Mouse (Mus musculus) neural tube, embryonic 13.5 days (tissue): ENCODE results near the gene Cacna1c. TPM values are rescaled to one million over a fixed set of nuclear protein-coding genes. Genes with fewer than 3 reads are reported as not detected.

Experiments
- ATAC-seq: fragments of 200-750 bp; cut with Nextera tagmentation; 2 replicates; pipeline ENCODE4 v1.8.0; 2017; ENCODE audit warnings: low read depth, mild to moderate bottlenecking, moderate TSS enrichment, moderate library complexity
- H3K27ac ChIP-seq: fragments of 300-500 bp; sonication (generic); replicated peaks from 2 replicates; pipeline ENCODE4 v1.5.1; 2015; ENCODE audit warnings: moderate library complexity, mild to moderate bottlenecking, inconsistent platforms
- H3K27me3 ChIP-seq: fragments of 300-500 bp; sonication (generic); 2 replicates; pipeline ENCODE4 v1.6.1; 2015; ENCODE audit warnings: mild to moderate bottlenecking, inconsistent platforms
- H3K36me3 ChIP-seq: fragments of 300-500 bp; sonication (generic); 2 replicates; pipeline ENCODE4 v1.6.1; 2015; ENCODE audit warnings: mild to moderate bottlenecking, inconsistent platforms
- H3K4me1 ChIP-seq: fragments of 300-500 bp; sonication (generic); replicated peaks from 2 replicates; pipeline ENCODE4 v1.6.1; 2015; ENCODE audit warnings: inconsistent platforms
- H3K4me2 ChIP-seq: fragments of 300-500 bp; sonication (generic); 2 replicates; pipeline ENCODE4 v1.6.1; 2015; ENCODE audit warnings: inconsistent platforms, mild to moderate bottlenecking, moderate library complexity
- H3K4me3 ChIP-seq: fragments of 300-500 bp; sonication (generic); 2 replicates; pipeline ENCODE4 v1.5.1; 2015; ENCODE audit warnings: mild to moderate bottlenecking, inconsistent platforms
- H3K9ac ChIP-seq: fragments of 300-500 bp; sonication (generic); 2 replicates; pipeline ENCODE4 v1.6.1; 2015; ENCODE audit warnings: moderate library complexity, mild to moderate bottlenecking, inconsistent platforms
- H3K9me3 ChIP-seq: fragments of 300-500 bp; sonication (generic); 2 replicates; pipeline ENCODE4 v1.6.1; 2016; ENCODE audit warnings: inconsistent platforms
- WGBS: fragments of 180-500 bp; shearing (Covaris S2); methylation state at CpG from one replicate; pipeline ENCODE4 v1.1.7; 2015; 5-methylcytosine and 5-hydroxymethylcytosine counted together
- polyA plus RNA-seq: library from polyadenylated mRNA; unstranded; fragments of >200 nt; fragmentation: Nextera tagmentation; extraction: Ambion mirVana; gene quantifications from 2 replicates; pipeline ENCODE4 v1.2.1, GENCODE M21; 2015

Gene Cacna1c
- polyA plus RNA-seq, 1 experiment from 2014 or later: 5.0 TPM

GRCm38 (mm10) chr6:118989999-118990776, 206.0 kb downstream of the Cacna1c start:
- Histone ChIP-seq H3K36me3 (no peaks in the 10 kb centered on the region), H3K4me2 (no peak overlapping the region), H3K9me3 (no peaks in the 10 kb centered on the region), H3K4me3 (no peak overlapping the region), H3K4me1 (peaks cover 22% of the 10 kb centered on the region), H3K9ac (no peak overlapping the region), H3K27ac (peak overlapping the region; percentile 56), H3K27me3 (no peaks in the 10 kb centered on the region)
- WGBS: 54% methylated on average over 9 of the region's 9 CpGs
- peak; percentile 55; the same call in 1 of the 2 replicates for ATAC-seq

DNA sequence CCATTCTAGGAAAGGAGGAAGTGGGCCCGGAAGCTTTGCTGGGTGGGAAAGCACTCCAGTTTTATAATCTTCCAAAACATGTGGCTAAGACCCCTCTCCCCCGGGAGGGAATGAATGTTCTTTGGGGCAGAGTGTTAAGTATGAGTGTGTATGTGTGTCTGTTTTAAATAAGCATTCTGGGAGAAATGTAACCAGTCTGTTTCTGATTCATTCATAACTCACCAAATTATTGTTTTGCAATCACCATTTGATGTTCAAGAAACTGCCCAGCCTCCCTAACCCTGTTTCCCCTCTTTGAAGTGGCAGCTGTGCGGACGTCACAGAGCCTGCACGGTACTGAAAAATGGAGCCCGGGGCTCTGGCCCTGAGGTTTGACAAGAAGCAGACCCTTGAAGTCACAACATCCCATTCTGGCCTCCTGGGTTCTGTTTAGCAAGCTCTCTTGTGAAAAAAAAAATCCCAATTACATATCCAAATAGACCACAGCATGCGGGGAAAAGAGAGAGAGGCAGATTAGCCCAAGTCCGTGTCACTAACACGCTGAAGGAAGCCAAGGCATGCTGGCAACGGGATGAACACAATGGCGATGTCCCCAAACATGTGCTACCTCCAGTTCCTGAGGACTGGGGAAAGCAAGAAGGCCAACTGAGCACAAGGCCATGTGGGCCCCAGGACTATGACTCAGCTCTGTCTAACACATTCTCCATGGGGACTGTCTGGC, 211.9 kb downstream of the Cacna1c start:
- no peaks in the 10 kb centered on the region for H3K9me3 ChIP-seq
- H3K4me1 ChIP-seq: peaks cover 19% of the 10 kb centered on the region; the same call in 1 of the 2 replicates
- H3K4me3 ChIP-seq: no peak overlapping the region
- ATAC-seq: no peak
- H3K4me2 ChIP-seq: no peak overlapping the region
- H3K27ac ChIP-seq: no peak overlapping the region
- no peaks in the 10 kb centered on the region for H3K27me3 ChIP-seq
- H3K9ac ChIP-seq: no peak overlapping the region
- WGBS: 79% methylated on average over 11 of the region's 11 CpGs
- no peaks in the 10 kb centered on the region for H3K36me3 ChIP-seq

DNA sequence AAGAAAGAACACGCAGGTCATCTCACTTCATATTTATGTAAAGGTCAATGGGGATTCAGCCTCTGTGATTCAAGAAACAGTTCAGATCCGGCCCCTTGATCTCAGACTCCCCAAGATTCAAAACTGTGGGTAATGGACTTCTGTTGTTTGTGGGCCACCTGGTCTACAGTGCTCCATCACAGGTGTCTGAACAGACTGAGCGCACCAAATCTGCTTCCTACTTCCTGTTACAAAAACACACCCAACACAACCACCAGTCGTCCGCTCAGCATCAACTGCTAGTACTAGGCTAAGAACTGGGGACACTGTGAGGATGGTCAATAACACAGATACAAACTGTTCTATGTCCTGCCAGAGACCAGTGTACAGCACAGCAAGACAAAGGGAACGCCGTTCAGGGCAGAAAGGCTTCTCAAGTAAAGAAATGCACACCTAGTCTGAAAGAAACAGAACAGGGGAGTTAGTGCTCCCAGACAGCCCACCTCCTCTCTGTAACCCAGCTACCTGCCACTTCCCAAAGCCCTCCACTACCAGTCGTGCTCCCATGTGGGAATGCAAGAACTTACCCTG, 212.7 kb downstream of the Cacna1c start:
- WGBS: 86% methylated on average over 8 of the region's 8 CpGs

DNA sequence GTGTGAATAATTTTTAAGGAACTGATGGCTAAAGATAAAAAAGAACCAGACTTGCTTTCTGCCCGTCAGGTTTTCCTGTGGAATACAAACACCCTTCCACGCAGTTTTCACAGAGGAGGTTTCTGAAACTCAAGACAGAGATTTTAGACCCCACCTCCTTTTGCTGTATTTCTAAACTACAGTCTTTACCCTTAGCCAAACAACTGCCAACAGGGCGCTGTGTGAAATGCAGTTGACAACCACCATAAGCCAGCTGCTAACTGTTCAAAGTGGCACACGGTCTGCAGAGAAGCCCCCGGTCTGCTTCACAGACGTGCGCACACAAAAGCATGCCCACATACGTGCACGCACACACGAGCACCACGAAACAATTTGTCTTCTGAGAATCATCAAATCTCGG, 216.0 kb downstream of the Cacna1c start:
- Histone ChIP-seq H3K36me3 (no peaks in the 10 kb centered on the region), H3K27me3 (no peaks in the 10 kb centered on the region), H3K4me1 (peaks cover 38% of the 10 kb centered on the region), H3K9me3 (no peaks in the 10 kb centered on the region), H3K9ac (no peak overlapping the region), H3K27ac (no peak overlapping the region), H3K4me2 (no peak overlapping the region), H3K4me3 (no peak overlapping the region)
- WGBS: 74% methylated on average over 12 of the region's 12 CpGs
- ATAC-seq: no peak

More for the DNA sequence above, 212.7 kb downstream of the Cacna1c start:
- no peak overlapping the region for H3K9ac ChIP-seq
- ATAC-seq: no peak
- H3K4me3 ChIP-seq: no peak overlapping the region
- H3K27me3 ChIP-seq: no peaks in the 10 kb centered on the region
- no peak overlapping the region for H3K27ac ChIP-seq
- H3K4me1 ChIP-seq: peaks cover 12% of the 10 kb centered on the region
- no peak overlapping the region for H3K4me2 ChIP-seq
- no peaks in the 10 kb centered on the region for H3K36me3 ChIP-seq
- H3K9me3 ChIP-seq: no peaks in the 10 kb centered on the region

GRCm38 (mm10) chr6:118977443-118978271, 218.6 kb downstream of the Cacna1c start:
- peaks cover 32% of the 10 kb centered on the region for H3K4me1 ChIP-seq
- H3K4me3 ChIP-seq: no peak overlapping the region
- H3K9me3 ChIP-seq: no peaks in the 10 kb centered on the region
- no peaks in the 10 kb centered on the region for H3K36me3 ChIP-seq
- ATAC-seq: peak; percentile 87
- 28% methylated on average over 10 of the region's 10 CpGs for WGBS
- no peaks in the 10 kb centered on the region for H3K27me3 ChIP-seq
- peak overlapping the region; percentile 67 for H3K27ac ChIP-seq
- H3K4me2 ChIP-seq: peak overlapping the region; percentile 34; the same call in 1 of the 2 replicates
- no peak overlapping the region for H3K9ac ChIP-seq

- Histone ChIP-seq H3K9me3 (no peaks in the 10 kb centered on the region), H3K36me3 (no peaks in the 10 kb centered on the region), H3K27ac (no peak overlapping the region), H3K4me3 (no peak overlapping the region), H3K4me2 (no peak overlapping the region), H3K4me1 (peaks cover 32% of the 10 kb centered on the region), H3K27me3 (no peaks in the 10 kb centered on the region), H3K9ac (no peak overlapping the region)
- WGBS: 83% methylated on average over 14 of the region's 14 CpGs
- ATAC-seq: no peak
These were observed 219.6 kb downstream of the Cacna1c start for GRCm38 (mm10) chr6:118976617-118977016.

- WGBS: 69% methylated on average over 9 of the region's 10 CpGs
- Histone ChIP-seq H3K4me1 (peaks cover 12% of the 10 kb centered on the region), H3K9me3 (no peaks in the 10 kb centered on the region), H3K27me3 (no peaks in the 10 kb centered on the region), H3K27ac (no peak overlapping the region), H3K9ac (no peak overlapping the region), H3K36me3 (no peaks in the 10 kb centered on the region), H3K4me2 (no peak overlapping the region), H3K4me3 (no peak overlapping the region)
- no peak for ATAC-seq
These were observed 224.2 kb downstream of the Cacna1c start for GRCm38 (mm10) chr6:118971844-118972531.

DNA sequence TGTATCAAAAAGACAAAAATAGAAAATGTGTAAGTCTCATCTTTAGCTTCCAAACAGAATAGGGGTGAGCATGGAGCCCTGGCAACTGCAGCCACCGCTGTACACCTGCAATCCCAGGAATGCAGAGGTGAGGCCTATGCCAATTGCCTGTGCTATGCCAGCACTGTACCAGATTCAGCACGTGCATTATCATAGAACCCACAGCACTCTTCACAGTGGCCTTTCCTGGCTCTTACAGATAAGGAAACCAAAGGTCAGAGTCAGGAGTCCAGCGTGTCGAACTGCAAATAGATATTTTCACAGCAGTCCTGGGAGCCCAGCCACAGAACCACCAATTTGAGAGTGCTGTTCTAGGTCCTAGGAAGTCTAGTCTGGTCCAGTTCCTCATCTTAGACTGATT, 227.4 kb downstream of the Cacna1c start:
- no peak overlapping the region for H3K9ac ChIP-seq
- no peaks in the 10 kb centered on the region for H3K36me3 ChIP-seq
- H3K4me1 ChIP-seq: peaks cover 7% of the 10 kb centered on the region
- ATAC-seq: no peak
- no peaks in the 10 kb centered on the region for H3K9me3 ChIP-seq
- H3K4me2 ChIP-seq: no peak overlapping the region
- WGBS: 86% methylated on average over 4 of the region's 4 CpGs
- H3K27ac ChIP-seq: no peak overlapping the region
- no peak overlapping the region for H3K4me3 ChIP-seq
- H3K27me3 ChIP-seq: no peaks in the 10 kb centered on the region

- Histone ChIP-seq H3K9ac (no peak overlapping the region), H3K4me2 (no peak overlapping the region), H3K36me3 (no peaks in the 10 kb centered on the region), H3K27ac (no peak overlapping the region), H3K4me1 (peaks cover 12% of the 10 kb centered on the region), H3K4me3 (no peak overlapping the region), H3K9me3 (no peaks in the 10 kb centered on the region), H3K27me3 (no peaks in the 10 kb centered on the region)
- no peak for ATAC-seq
- 87% methylated on average over 4 of the region's 4 CpGs for WGBS
These were observed 229.3 kb downstream of the Cacna1c start for GRCm38 (mm10) chr6:118966904-118967303.

DNA sequence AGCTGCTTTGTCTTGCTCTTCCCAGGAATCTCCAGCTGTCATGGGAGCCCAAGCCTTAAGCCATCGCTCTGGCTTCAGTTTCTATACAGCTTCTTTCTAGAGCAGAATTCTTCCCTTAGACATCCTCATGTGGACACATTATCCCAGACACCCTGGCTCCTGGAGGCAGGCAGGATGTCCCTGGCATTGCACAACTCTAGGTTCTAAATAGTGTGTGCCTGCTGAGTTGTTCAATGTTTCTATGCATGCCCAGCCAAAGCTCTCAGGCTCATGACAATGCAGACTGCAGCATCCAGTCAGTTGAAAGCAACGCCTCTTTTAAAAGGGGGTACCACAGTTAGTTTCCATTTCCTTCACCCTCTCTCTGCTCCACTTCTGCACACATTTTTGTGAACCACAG, 230.6 kb downstream of the Cacna1c start:
- H3K4me3 ChIP-seq: no peak overlapping the region
- WGBS: 52% methylated on average over 2 of the region's 2 CpGs
- H3K36me3 ChIP-seq: no peaks in the 10 kb centered on the region
- no peaks in the 10 kb centered on the region for H3K27me3 ChIP-seq
- peaks cover 12% of the 10 kb centered on the region for H3K4me1 ChIP-seq
- no peaks in the 10 kb centered on the region for H3K9me3 ChIP-seq
- H3K27ac ChIP-seq: 0 out of 2 replicates have a peak overlapping the region, but pooled peaks have one; percentile 5
- no peak overlapping the region for H3K4me2 ChIP-seq
- no peak for ATAC-seq
- no peak overlapping the region for H3K9ac ChIP-seq

DNA sequence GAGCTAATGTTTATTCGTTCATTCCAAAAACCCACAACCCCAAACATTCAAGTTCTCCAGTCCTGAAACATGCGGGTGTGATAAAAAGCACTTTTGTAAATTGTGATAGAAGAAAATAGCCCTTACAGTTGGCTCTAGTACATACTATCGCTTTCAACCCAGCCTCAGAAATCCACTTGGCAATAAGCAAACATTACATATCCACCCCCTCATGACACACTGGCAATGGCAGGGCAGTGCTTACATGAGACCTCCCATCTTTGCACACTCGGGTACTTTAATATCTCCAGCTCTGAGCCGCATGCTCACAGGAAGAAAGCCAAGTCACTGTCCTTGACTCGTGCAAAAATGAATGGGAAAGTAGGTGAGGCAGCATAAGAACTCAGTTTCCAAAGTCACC, 232.4 kb downstream of the Cacna1c start:
- Histone ChIP-seq H3K27me3 (no peaks in the 10 kb centered on the region), H3K4me3 (no peak overlapping the region), H3K36me3 (no peaks in the 10 kb centered on the region), H3K9ac (no peak overlapping the region), H3K4me2 (no peak overlapping the region), H3K9me3 (no peaks in the 10 kb centered on the region), H3K27ac (no peak overlapping the region), H3K4me1 (peaks cover 12% of the 10 kb centered on the region)
- ATAC-seq: no peak
- WGBS: 87% methylated on average over 6 of the region's 6 CpGs
